Mouse (Mus musculus) CH12.LX (cell line): ENCODE data around the gene Cct6b. TPM values are rescaled to one million over a fixed set of nuclear protein-coding genes. Genes with fewer than 3 reads are reported as not detected.

ENCODE experiments used
- DNase-seq: peaks from one replicate; pipeline ENCODE4 v3.0.0-alpha.2; 2013; ENCODE audit errors: extremely low read depth
- H3K27ac ChIP-seq: 2 replicates; pipeline ENCODE4 v1.5.1; 2012; ENCODE audit warnings: low read depth, mild to moderate bottlenecking, control low read depth, moderate library complexity; ENCODE audit not compliant: insufficient read depth
- H3K27me3 ChIP-seq: replicated peaks from 2 replicates; pipeline ENCODE3; 2012; ENCODE audit warnings: inconsistent platforms
- H3K36me3 ChIP-seq, 2 experiments: replicated peaks in 1 of 2; 2 replicates each; pipeline versions ENCODE3 to v1.6.1; 2012; ENCODE audit warnings: inconsistent platforms in 1 of 2, low read length in 1 of 2, mild to moderate bottlenecking in 1 of 2, mixed read lengths in 1 of 2, moderate library complexity in 1 of 2; ENCODE audit not compliant: control insufficient read depth in 1 of 2, insufficient read depth in 1 of 2
- H3K4me1 ChIP-seq, 2 experiments: 2 replicates each; pipeline ENCODE4 v1.6.1; 2012; ENCODE audit warnings: inconsistent platforms in 1 of 2, moderate library complexity in 1 of 2; ENCODE audit not compliant: insufficient read depth in 2 of 2, control insufficient read depth in 1 of 2
- H3K4me2 ChIP-seq: 2 replicates; pipeline ENCODE4 v1.6.1; 2012; ENCODE audit warnings: low read depth, mild to moderate bottlenecking, control low read depth; ENCODE audit not compliant: poor library complexity, insufficient read depth, severe bottlenecking
- H3K4me3 ChIP-seq, 3 experiments: fragments of 150-350 bp in 1 of 3; sonication (generic) in 1 of 3; replicated peaks in 1 of 3; 2 replicates each; pipeline versions ENCODE3 to v1.5.1; 2011 to 2012; ENCODE audit warnings: low read depth in 2 of 3, low read length in 2 of 3, mild to moderate bottlenecking in 2 of 3, moderate library complexity in 2 of 3, control low read depth in 1 of 3, improper control_type of control experiment in 1 of 3, inconsistent platforms in 1 of 3, mixed read lengths in 1 of 3; ENCODE audit not compliant: poor library complexity in 1 of 3
- H3K79me2 ChIP-seq: replicated peaks from 2 replicates; pipeline ENCODE4 v1.6.1; 2012; ENCODE audit warnings: mild to moderate bottlenecking, moderate library complexity; ENCODE audit not compliant: control insufficient read depth, poor library complexity, insufficient read depth, severe bottlenecking; ENCODE audit errors: extremely low read depth
- H3K9ac ChIP-seq: 2 replicates; pipeline ENCODE4 v1.6.1; 2012; ENCODE audit warnings: low read depth, mild to moderate bottlenecking, control low read depth, moderate library complexity; ENCODE audit not compliant: insufficient read depth
- H3K9me3 ChIP-seq: replicated peaks from 2 replicates; pipeline ENCODE3; 2012; ENCODE audit warnings: low read length, inconsistent platforms, mixed read lengths
- CHD1 ChIP-seq: IDR thresholded peaks from 2 replicates; pipeline ENCODE4 v1.6.1; 2012; ENCODE audit warnings: low read depth, low read length, improper control_type of control experiment, inconsistent platforms
- CHD2 ChIP-seq: IDR thresholded peaks from 2 replicates; pipeline ENCODE4 v1.6.1; 2011; ENCODE audit warnings: low read length, improper control_type of control experiment
- CTCF ChIP-seq, 2 experiments: IDR thresholded peaks in 1 of 2; conservative IDR thresholded peaks in 1 of 2; 2 replicates each; pipeline ENCODE4 v1.5.1; 2011 to 2012; ENCODE audit warnings: low read depth in 2 of 2, low read length in 2 of 2, improper control_type of control experiment in 1 of 2, inconsistent platforms in 1 of 2, mild to moderate bottlenecking in 1 of 2, moderate library complexity in 1 of 2
- E2F4 ChIP-seq: IDR thresholded peaks from 2 replicates; pipeline ENCODE4 v1.6.1; 2011; ENCODE audit warnings: low read depth, low read length, improper control_type of control experiment; ENCODE audit not compliant: insufficient replicate concordance
- HCFC1 ChIP-seq: IDR thresholded peaks from 2 replicates; pipeline ENCODE4 v1.6.1; 2012; ENCODE audit warnings: low read depth, mild to moderate bottlenecking, inconsistent platforms, low read length, improper control_type of control experiment
- IRF4 ChIP-seq: IDR thresholded peaks from 2 replicates; pipeline ENCODE4 v1.6.1; 2014; ENCODE audit warnings: low read depth, mild to moderate bottlenecking, inconsistent platforms, low read length, improper control_type of control experiment
- JUND ChIP-seq: conservative IDR thresholded peaks from 2 replicates; pipeline ENCODE4 v1.6.1; 2011; ENCODE audit warnings: low read depth, low read length, improper control_type of control experiment
- KAT2A ChIP-seq: IDR thresholded peaks from 2 replicates; pipeline ENCODE4 v1.6.1; 2012; ENCODE audit warnings: low read length, improper control_type of control experiment, inconsistent platforms; ENCODE audit not compliant: insufficient replicate concordance
- MAFK ChIP-seq: IDR thresholded peaks from 2 replicates; pipeline ENCODE4 v1.6.1; 2011; ENCODE audit warnings: low read length, improper control_type of control experiment; ENCODE audit not compliant: insufficient replicate concordance
- MAX ChIP-seq: IDR thresholded peaks from 2 replicates; pipeline ENCODE4 v1.6.1; 2011; ENCODE audit warnings: low read length, improper control_type of control experiment
- MEF2A ChIP-seq: IDR thresholded peaks from 2 replicates; pipeline ENCODE4 v1.6.1; 2014; ENCODE audit warnings: low read depth, mild to moderate bottlenecking, inconsistent platforms, low read length, improper control_type of control experiment, borderline replicate concordance
- MXI1 ChIP-seq: IDR thresholded peaks from 2 replicates; pipeline ENCODE4 v1.6.1; 2011; ENCODE audit warnings: mild to moderate bottlenecking, low read depth, low read length, improper control_type of control experiment
- MYC ChIP-seq: IDR thresholded peaks from 2 replicates; pipeline ENCODE4 v1.6.1; 2011; ENCODE audit warnings: low read depth, mild to moderate bottlenecking, improper control_type of control experiment, low read length
- NRF1 ChIP-seq: IDR thresholded peaks from 2 replicates; pipeline ENCODE4 v1.6.1; 2014; ENCODE audit warnings: low read depth, mild to moderate bottlenecking, inconsistent platforms, low read length, improper control_type of control experiment, moderate library complexity
- PAX5 ChIP-seq: IDR thresholded peaks from 2 replicates; pipeline ENCODE4 v1.6.1; 2012; ENCODE audit warnings: low read length, inconsistent platforms, mixed read lengths
- POLR2AphosphoS2 ChIP-seq: IDR thresholded peaks from 2 replicates; pipeline ENCODE4 v1.6.1; 2011; ENCODE audit warnings: low read depth, low read length, improper control_type of control experiment
- RAD21 ChIP-seq: IDR thresholded peaks from 2 replicates; pipeline ENCODE4 v1.6.1; 2011; ENCODE audit warnings: low read depth, mild to moderate bottlenecking, low read length, improper control_type of control experiment, moderate library complexity
- RCOR1 ChIP-seq: conservative IDR thresholded peaks from 2 replicates; pipeline ENCODE4 v1.6.1; 2012; ENCODE audit warnings: low read depth, mild to moderate bottlenecking, inconsistent platforms, low read length, improper control_type of control experiment
- SIN3A ChIP-seq: IDR thresholded peaks from 2 replicates; pipeline ENCODE4 v1.6.1; 2012; ENCODE audit warnings: low read length, improper control_type of control experiment, inconsistent platforms
- SMC3 ChIP-seq: IDR thresholded peaks from 2 replicates; pipeline ENCODE4 v1.6.1; 2011; ENCODE audit warnings: low read depth, low read length, improper control_type of control experiment
- UBTF ChIP-seq: IDR thresholded peaks from 2 replicates; pipeline ENCODE4 v1.6.1; 2012; ENCODE audit warnings: low read depth, mild to moderate bottlenecking, inconsistent platforms, low read length, improper control_type of control experiment, moderate library complexity
- USF1 ChIP-seq: IDR thresholded peaks from 2 replicates; pipeline ENCODE4 v1.6.1; 2014; ENCODE audit warnings: low read depth, mild to moderate bottlenecking, inconsistent platforms, low read length, improper control_type of control experiment
- ZC3H11A ChIP-seq: IDR thresholded peaks from 2 replicates; pipeline ENCODE4 v1.6.1; 2012; ENCODE audit warnings: low read depth, mild to moderate bottlenecking, inconsistent platforms, low read length, improper control_type of control experiment
- ZKSCAN1 ChIP-seq: IDR thresholded peaks from 2 replicates; pipeline ENCODE4 v1.6.1; 2012; ENCODE audit warnings: low read depth, inconsistent platforms, low read length, improper control_type of control experiment, borderline replicate concordance
- ZNF384 ChIP-seq: IDR thresholded peaks from 2 replicates; pipeline ENCODE4 v1.6.1; 2012; ENCODE audit warnings: low read depth, low read length, improper control_type of control experiment, inconsistent platforms
- dilution Hi-C: fragments of 300-500 bp; cut with MboI; formaldehyde crosslinking; loops from 2 replicates; pipeline ENCODE4 v1.14.3; 2020; ENCODE audit warnings: low sequenced_read_pairs; ENCODE audit not compliant: extremely low pct_unique_long_range_greater_than_20kb, extremely low pct_ligation_motif_present
- in situ Hi-C: fragments of 300-500 bp; cut with MboI; formaldehyde crosslinking; loops from 3 replicates; pipeline ENCODE4 v1.14.3; 2019; ENCODE audit warnings: low sequenced_read_pairs, low pct_ligation_motif_present, low pct_unique_long_range_greater_than_20kb, mixed read lengths
- polyA plus RNA-seq: library from polyadenylated mRNA; unstranded; fragments of >175 nt; gene quantifications from 2 replicates; pipeline ENCODE4 v1.2.1, GENCODE M21; 2012; ENCODE audit warnings: low read depth; ENCODE audit not compliant: insufficient read length
- total RNA-seq, 2 experiments: library from RNA; depleted of rRNA; stranded (reverse); fragments of 300-350 nt in 1 of 2; fragments of >200 nt in 1 of 2; gene quantifications; 2 replicates each; pipeline ENCODE4 v1.2.3; 2012 to 2014

The Cct6b gene
- total and polyA plus RNA-seq, 3 experiments = 0.24 to 0.64 (median 0.44) TPM

DNA sequence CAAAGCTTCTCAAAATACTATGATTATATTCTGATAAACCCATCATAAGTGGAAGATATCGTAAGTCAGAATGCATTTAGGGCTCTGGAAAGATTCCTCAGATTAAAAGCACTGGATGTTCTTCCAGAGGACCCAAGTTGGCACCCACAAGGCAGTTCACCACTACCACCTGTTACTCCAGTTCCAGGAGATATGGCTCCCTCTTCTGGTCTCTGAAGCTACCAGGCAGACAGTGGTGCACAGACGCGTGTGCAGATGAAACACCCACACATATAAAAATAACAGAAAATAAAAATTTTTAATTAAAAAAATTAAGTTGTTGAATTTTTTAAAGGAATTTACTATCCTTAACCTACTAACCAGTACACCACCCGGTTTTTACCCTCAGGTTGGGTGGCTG lies 55.2 kb downstream of the Cct6b start:
- H3K27ac ChIP-seq = no peak overlapping the region
- in situ Hi-C loops = loop anchor here (10.0 kb wide), 1 partner anchor 454 kb away; no protein-coding TSS in a partner anchor

GRCm38 (mm10) chr11:82705082-82705481 lies 59.0 kb downstream of the Cct6b start:
- Histone ChIP-seq H3K4me3 (no peak overlapping the region), H3K4me1 (no peaks in the 10 kb centered on the region), H3K27me3 (peaks cover 78% of the 10 kb centered on the region), H3K27ac (no peak overlapping the region), H3K36me3 (no peaks in the 10 kb centered on the region), H3K9me3 (no peaks in the 10 kb centered on the region), H3K4me2 (no peak overlapping the region), H3K9ac (no peak overlapping the region), H3K79me2 (no peaks in the 10 kb centered on the region)
- no peak for TF ChIP-seq JUND
- TF ChIP-seq MXI1 = no peak
- no peak for TF ChIP-seq HCFC1
- no peak for TF ChIP-seq MYC
- no peak for TF ChIP-seq KAT2A
- dilution Hi-C loops (no loop called here), in situ Hi-C loops (loop anchor here (10.0 kb wide), 1 partner anchor 450 kb away; no protein-coding TSS in a partner anchor)
- no peak for DNase-seq

More for the DNA sequence above, 55.2 kb downstream of the Cct6b start:
- no peak for DNase-seq
- H3K79me2 ChIP-seq = no peaks in the 10 kb centered on the region
- no peak overlapping the region for H3K4me2 ChIP-seq
- TF ChIP-seq SMC3 = peak; percentile 32
- TF ChIP-seq CTCF (conservative IDR thresholded peaks at IDR 0.05 in 1 of 2, IDR thresholded peaks at IDR 0.05 in 1 of 2; ENCODE audit: low read depth in 2 of 2, low read length in 2 of 2) = peak in 1 of 2 experiments; percentile 60; a peak in 2 of 4 replicates
- no peak for TF ChIP-seq ZNF384
- peak; percentile 58 for TF ChIP-seq RAD21
- TF ChIP-seq USF1 = no peak
- peaks cover 47% of the 10 kb centered on the region for H3K27me3 ChIP-seq
- no peaks in the 10 kb centered on the region for H3K9me3 ChIP-seq
- no peak overlapping the region for H3K4me3 ChIP-seq
- dilution Hi-C loops = no loop called here
- no peaks in the 10 kb centered on the region for H3K36me3 ChIP-seq
- H3K4me1 ChIP-seq = peaks cover 0 to 2% of the 10 kb centered on the region in 2 experiments; a peak in 1 of 4 replicates
- no peak overlapping the region for H3K9ac ChIP-seq

DNA sequence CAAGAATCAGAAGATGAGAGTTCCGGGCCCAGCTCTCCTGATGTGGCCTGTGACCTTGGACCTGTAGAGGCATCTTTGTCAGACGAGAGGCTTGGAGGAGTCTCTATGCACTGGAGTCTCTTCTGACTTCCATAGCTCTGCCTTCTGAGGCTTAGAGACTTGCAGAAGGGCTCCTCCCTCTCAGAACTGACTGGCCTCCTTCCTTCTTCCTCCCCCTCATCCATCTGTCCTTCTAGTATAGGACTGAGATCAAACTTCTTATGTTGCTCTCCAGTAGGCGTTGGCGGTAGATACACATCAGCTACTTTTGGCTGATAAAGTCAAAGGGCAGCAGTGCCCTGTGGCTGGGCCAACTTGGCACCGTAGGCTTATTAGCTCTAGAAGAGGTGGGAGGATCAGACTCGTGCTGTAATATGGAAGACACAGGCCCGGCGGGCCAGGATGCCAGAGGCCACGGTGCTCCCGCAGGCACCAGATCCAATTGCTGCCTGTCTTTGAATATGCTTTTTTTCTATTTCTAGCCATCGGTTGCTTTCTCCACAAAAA lies 64.2 kb downstream of the Cct6b start:
- H3K36me3 ChIP-seq = no peaks in the 10 kb centered on the region
- no peak for TF ChIP-seq E2F4
- no peak for TF ChIP-seq IRF4
- no peak for TF ChIP-seq PAX5
- no peak for TF ChIP-seq UBTF
- TF ChIP-seq SIN3A = no peak
- TF ChIP-seq MEF2A = no peak
- TF ChIP-seq ZKSCAN1 = no peak
- no peak for TF ChIP-seq JUND
- no peak for TF ChIP-seq RCOR1
- no peak for TF ChIP-seq MAFK
- no peak for TF ChIP-seq NRF1
- no peak for TF ChIP-seq ZC3H11A
- no peak for TF ChIP-seq MAX
- no peak for TF ChIP-seq ZNF384
- TF ChIP-seq CHD2 = no peak
- TF ChIP-seq CHD1 = no peak
- no peak for TF ChIP-seq POLR2AphosphoS2
- no peak for TF ChIP-seq MXI1
- TF ChIP-seq, all 38 proteins: peak for 0
- dilution Hi-C loops (no loop called here), in situ Hi-C loops (loop anchor here (5.0 to 10.0 kb wide), 2 partner anchors 73 to 445 kb away; no protein-coding TSS in a partner anchor)
- no peak overlapping the region for H3K9ac ChIP-seq
- no peak overlapping the region for H3K27ac ChIP-seq
- H3K9me3 ChIP-seq = no peaks in the 10 kb centered on the region
- H3K4me1 ChIP-seq = no peaks in the 10 kb centered on the region
- DNase-seq = no peak
- peaks cover 90% of the 10 kb centered on the region for H3K27me3 ChIP-seq
- H3K79me2 ChIP-seq = no peaks in the 10 kb centered on the region
- H3K4me3 ChIP-seq = no peak overlapping the region
- no peak overlapping the region for H3K4me2 ChIP-seq
